Mouse (Mus musculus) mouse trophoblast stem cell (cell line): Measurements from ENCODE around the gene Rnasek.

Experiments
- in situ Hi-C, 2 experiments: fragments of 300-500 bp; cut with MseI, MboI; formaldehyde crosslinking; loops; 2 replicates in 1 of 2; 3 replicates in 1 of 2; pipeline ENCODE4 v1.15.1; 2025

Gene Rnasek

DNA sequence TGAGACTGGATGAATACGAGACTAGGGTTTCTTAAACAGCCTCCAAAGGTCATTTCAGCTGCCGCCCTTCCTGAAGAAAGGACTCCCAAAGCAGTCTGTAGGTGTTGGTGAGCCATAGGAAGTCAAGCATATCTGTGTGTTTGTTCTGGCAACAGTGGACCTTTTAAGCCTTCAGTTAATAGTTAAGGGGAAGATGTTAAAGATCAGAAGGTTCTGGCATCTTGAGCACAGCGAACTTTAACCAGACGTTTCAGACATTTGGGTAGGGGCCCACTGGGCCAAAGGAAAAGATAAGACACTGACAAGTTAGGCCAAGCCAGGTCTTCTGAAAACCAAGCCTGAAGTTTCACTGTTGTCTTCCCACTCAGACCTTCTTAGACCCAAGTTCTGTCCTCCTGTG, 21.6 kb downstream of the Rnasek start:
- in situ Hi-C loops: no loop called here

- in situ Hi-C loops: no loop called here
These were observed 23.5 kb downstream of the Rnasek start for GRCm38 (mm10) chr11:70216103-70216502.

GRCm38 (mm10) chr11:70215301-70215700, 24.3 kb downstream of the Rnasek start:
- in situ Hi-C loops: no loop called here

DNA sequence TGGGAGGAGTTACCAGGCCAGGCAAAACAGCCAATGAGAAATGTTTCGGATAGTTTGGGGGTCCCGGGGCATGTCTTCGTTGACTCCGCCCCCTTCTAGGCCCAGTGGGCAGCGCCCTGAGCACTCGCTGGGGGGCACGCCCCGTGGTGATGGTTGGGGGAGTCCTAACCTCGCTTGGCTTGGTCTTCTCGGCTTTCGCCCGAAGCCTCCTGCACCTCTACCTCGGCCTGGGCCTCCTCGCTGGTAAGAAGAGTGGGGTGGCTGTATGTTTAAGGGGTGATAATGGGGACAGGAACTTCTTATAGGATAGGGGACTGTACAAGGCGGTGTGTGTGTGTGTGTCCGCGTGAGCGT, 24.8 kb downstream of the Rnasek start:
- in situ Hi-C loops: no loop called here

- in situ Hi-C loops: no loop called here
These were observed 25.3 kb downstream of the Rnasek start for GRCm38 (mm10) chr11:70214191-70214855.

DNA sequence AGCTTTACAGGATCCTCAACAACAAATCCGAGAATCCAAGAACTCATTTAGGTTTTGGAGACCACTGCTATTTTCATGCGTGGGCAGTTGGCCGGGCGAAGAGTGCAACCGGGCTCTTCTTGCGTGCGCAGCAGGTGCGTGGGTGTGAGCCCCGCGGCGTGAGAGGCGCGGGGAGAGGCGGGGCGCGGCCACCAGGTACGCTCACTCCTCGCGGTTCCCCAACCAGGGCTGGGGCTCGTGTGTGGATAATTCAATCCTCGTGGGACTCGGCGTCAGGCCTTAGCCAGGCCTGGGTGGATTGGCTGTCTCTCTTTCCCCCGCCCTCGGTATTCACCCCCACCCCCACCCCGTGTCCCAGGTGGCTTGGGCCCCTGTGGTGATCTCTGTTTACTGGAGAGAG, 25.9 kb downstream of the Rnasek start:
- in situ Hi-C loops: no loop called here

DNA sequence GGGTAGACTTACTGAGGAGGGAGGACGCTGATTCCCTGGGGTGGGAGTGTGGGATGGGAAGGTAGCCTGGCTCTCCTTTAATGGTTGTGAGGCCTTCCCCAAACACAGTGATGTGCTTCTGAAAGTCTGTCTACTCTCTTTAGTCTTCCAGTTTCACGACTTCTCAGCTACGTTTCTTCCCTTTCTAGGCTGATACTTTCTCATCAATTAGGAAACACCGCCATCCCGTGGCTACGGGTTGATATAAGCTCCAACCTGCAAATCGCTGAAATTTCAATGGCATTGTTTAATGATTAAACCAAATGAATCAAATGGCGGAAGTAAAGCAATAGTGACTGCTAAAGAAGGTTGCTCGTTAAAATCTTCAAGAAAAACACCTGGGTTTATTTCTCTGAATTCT, 26.7 kb downstream of the Rnasek start:
- in situ Hi-C loops: no loop called here

DNA sequence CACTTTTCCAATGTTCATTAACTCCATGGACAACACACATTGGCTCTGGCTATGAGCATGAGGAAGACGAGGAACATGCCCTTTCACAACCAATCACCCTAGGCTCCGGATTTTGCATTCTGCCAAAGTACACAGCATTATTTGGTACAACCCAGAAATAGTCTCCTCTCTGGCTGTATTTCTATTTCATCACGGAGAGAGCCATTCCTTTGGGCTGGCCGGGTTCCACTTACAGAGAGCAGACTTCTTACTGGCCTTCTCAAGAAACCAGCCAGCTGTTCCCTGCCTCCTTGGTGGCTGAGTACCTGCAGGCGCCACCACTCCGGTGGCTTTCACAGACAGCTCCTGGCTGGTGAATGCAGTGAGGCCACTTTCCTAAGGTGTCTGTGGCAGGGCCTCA, 27.2 kb downstream of the Rnasek start, which contains the start of gene Slc16a11:
Slc16a11 (plus strand) TSS at position 330 of the 400 bp plus-strand sequence.
- in situ Hi-C loops: no loop called here

DNA sequence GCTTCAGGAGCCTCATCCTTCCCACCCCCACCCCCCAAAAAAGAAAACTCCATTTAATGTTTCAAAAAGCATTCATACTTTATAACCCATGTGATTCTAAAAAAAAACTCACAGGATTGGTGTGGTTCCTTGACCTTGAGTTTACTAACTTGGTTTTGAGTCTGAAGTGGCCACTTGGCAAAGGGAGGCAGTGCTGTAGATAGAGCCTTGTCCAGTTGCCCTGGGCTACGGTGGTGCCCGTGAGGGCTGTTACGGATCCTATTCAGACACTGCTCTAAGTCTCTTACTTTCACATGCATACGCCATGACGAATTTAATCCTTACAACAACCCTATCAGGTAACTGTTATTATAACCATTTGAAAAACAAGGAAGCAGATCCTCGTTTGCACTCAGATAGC, 27.7 kb downstream of the Rnasek start:
- in situ Hi-C loops: no loop called here

DNA sequence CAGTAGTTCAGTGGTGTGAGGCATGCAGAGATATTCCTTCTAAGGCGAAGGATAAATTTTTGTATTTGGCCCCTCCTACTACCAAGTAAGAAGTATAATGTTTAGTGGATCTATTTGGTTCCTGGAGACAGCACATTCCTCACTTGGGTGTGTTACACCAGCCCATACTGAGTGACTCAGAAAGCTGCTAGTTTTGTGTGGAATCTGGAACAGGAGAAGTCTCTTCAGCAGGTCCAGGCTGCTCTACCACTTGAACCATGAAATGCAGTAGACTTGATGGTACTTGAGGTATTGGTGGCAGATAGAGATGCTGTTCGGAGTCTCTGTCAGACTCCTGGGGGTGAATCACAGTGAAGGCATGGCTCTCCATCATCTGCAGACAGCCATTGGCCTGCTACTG, 29.0 kb downstream of the Rnasek start:
- in situ Hi-C loops: no loop called here

DNA sequence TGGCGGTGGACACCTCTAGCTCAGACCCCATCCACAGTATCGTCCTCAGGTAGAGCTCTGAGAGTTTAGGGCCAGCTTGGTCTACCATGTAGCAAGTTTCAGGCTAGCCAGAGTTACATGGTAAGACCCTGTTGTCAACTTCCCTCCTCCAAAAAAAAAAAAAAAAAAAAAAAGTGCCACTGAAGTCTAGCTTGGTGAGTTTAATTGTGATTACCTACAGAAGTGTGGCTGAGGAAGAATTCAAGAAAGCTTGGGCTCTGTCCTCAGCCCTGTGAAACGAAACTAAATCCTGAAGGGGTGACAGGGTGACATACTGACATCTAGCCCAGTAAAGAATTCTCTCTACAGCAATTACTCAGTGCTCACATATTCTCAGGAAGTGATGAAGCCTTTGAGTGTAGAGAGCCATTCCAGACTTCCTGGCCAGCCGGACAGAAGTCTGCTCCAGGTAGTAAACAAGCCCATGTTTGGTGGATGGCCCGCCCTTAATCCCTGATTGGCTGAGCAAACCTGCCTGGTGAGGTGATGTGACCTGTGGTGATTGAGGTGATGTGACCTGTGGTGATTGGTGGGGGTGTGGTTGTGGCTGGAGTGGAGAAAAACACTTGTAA, 30.8 kb downstream of the Rnasek start:
- in situ Hi-C loops: loop anchor here in 1 of 2 experiments (5.0 kb wide), 1 partner anchor 37 kb away; no protein-coding TSS in a partner anchor

- in situ Hi-C loops: loop anchor here in 1 of 2 experiments (5.0 kb wide), 1 partner anchor 35 kb away; no protein-coding TSS in a partner anchor
These were observed 32.4 kb downstream of the Rnasek start for GRCm38 (mm10) chr11:70207283-70207682.

GRCm38 (mm10) chr11:70206801-70207200, 32.8 kb downstream of the Rnasek start:
- in situ Hi-C loops: loop anchor here in 1 of 2 experiments (5.0 kb wide), 1 partner anchor 34 kb away; no protein-coding TSS in a partner anchor

GRCm38 (mm10) chr11:70201691-70202090, 38.0 kb downstream of the Rnasek start:
- in situ Hi-C loops: no loop called here

DNA sequence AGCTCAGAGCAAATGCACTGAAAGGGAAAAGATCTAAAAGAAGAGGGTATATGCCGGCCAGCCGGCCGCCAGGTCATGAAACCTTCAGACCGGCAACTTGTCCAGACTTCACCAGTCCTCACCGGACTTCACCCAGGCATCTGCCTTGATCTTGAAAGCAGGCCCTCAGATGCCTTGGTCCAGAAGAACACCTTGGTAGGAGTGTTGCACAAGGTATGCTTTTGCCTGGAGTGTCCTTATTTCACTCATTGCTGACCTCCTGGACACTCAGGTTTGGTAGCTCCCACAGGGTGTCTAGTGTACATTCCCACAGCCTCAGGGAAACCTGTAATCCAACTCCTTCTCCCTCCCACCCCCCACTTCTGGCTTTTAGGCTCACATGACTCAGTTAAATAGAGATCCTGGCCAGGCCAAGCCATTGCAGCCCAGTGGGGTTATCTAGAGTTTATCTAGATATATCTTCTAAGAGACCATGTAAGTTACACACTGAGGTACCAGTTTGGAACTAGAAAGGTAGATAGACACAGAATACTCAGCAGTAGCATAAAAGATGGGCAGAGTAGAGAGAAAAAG, 39.5 kb downstream of the Rnasek start:
- in situ Hi-C loops: no loop called here

GRCm38 (mm10) chr11:70199107-70199506, 40.5 kb downstream of the Rnasek start:
- in situ Hi-C loops: no loop called here

GRCm38 (mm10) chr11:70198332-70198731, 41.3 kb downstream of the Rnasek start:
- in situ Hi-C loops: no loop called here

GRCm38 (mm10) chr11:70193354-70194285, 46.0 kb downstream of the Rnasek start:
- in situ Hi-C loops: no loop called here

DNA sequence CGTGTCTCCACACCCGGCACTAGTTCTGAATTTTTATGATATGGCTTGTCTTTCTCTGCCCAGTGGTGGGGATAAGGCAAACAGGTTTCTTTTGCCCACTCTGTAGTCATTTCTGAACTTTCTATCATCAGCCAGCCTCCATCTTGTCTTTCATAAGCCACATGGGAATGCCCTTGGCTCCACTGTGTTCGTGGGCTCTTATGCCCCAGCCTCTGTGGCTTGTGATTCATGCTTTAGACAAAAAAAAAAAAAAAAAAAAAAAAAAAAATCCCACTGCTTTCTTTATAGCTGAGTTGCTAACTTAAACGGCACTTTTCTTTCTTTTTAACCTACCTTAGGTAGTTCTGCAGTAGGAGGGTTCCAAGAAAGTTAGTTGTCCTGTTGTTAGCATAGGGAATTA, 47.5 kb downstream of the Rnasek start:
- in situ Hi-C loops: no loop called here

GRCm38 (mm10) chr11:70191188-70191587, 48.5 kb downstream of the Rnasek start:
- in situ Hi-C loops: no loop called here

DNA sequence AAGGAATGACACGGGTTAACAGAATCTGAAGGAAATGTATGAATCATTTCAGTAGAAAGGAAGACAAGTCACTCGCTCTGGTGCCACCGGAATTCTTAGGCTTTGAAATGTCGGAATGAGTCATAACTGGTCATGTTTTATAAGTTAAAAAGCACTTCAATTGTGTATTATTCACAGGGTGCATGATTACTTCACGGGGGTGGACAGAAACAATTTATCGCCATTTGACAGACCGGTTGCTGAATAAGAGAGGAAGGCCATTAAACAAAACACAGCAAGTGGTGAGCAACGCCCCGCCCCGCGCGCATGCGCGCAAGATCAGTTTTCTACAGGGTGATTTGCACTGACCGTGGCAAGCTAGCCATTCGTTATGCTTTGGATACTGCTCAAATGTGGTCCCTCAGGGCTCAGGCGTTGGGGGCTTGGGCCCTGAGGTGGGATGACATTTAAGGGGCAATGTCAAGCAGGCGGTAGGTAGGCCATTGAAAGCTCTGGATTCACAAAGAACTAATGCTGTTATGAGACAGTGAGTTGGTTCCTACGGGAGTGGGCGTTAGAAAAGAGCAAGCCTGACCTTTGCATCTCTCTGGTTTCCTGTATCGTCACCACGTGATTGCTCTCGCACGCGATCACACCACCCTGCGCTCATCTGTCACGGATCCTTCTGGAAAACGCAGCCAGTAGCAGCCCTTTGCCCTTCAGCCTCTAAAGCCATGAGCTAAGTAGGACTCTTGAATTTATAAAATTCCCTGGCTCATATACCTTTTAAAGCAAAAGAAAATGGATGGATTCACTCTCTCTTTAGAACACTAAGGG, 50.1 kb downstream of the Rnasek start:
- in situ Hi-C loops: no loop called here
